Mouse (Mus musculus) kidney, embryonic 14.5 days (tissue): ENCODE measurements around the gene Bag6. TPM values are rescaled to one million over a fixed set of nuclear protein-coding genes. Genes with fewer than 3 reads are reported as not detected.

Experiments
- ATAC-seq: fragments of 200-750 bp; cut with Nextera tagmentation; 2 replicates; pipeline ENCODE4 v1.8.0; 2017; ENCODE audit warnings: moderate number of reproducible peaks, mild to moderate bottlenecking, moderate TSS enrichment, moderate library complexity; ENCODE audit not compliant: low FRiP score, low TSS enrichment
- H3K27ac ChIP-seq: fragments of 300-500 bp; sonication (generic); 2 replicates; pipeline ENCODE4 v1.5.1; 2014; ENCODE audit warnings: low read depth, mild to moderate bottlenecking, low read length, moderate library complexity, mixed read lengths
- H3K27me3 ChIP-seq: fragments of 300-500 bp; sonication (generic); 2 replicates; pipeline ENCODE4 v1.6.1; 2014; ENCODE audit warnings: mild to moderate bottlenecking, low read length; ENCODE audit not compliant: control insufficient read depth, insufficient read depth
- H3K36me3 ChIP-seq: fragments of 300-500 bp; sonication (generic); 2 replicates; pipeline ENCODE4 v1.6.1; 2014; ENCODE audit warnings: low read length, mixed read lengths; ENCODE audit not compliant: control insufficient read depth, insufficient read depth
- H3K4me1 ChIP-seq: fragments of 300-500 bp; sonication (generic); 2 replicates; pipeline ENCODE4 v1.6.1; 2014; ENCODE audit warnings: low read length, mixed read lengths; ENCODE audit not compliant: control insufficient read depth, insufficient read depth
- H3K4me2 ChIP-seq: fragments of 300-500 bp; sonication (generic); replicated peaks from 2 replicates; pipeline ENCODE4 v1.6.1; 2014; ENCODE audit warnings: low read depth, mild to moderate bottlenecking, low read length
- H3K4me3 ChIP-seq: fragments of 300-500 bp; sonication (generic); 2 replicates; pipeline ENCODE4 v1.5.1; 2014; ENCODE audit warnings: mild to moderate bottlenecking, low read length
- H3K9ac ChIP-seq: fragments of 300-500 bp; sonication (generic); 2 replicates; pipeline ENCODE4 v1.6.1; 2014; ENCODE audit warnings: low read depth, mild to moderate bottlenecking, low read length, moderate library complexity
- H3K9me3 ChIP-seq: fragments of 300-500 bp; sonication (generic); 2 replicates; pipeline ENCODE4 v1.6.1; 2016; ENCODE audit warnings: low read length; ENCODE audit not compliant: control insufficient read depth
- WGBS: fragments of 180-500 bp; shearing (Covaris S2); extraction: QIAGEN DNeasy Blood & Tissue Kit; methylation state at CpG from one replicate; pipeline ENCODE4 v1.1.7; 2014; 5-methylcytosine and 5-hydroxymethylcytosine counted together
- polyA plus RNA-seq: library from polyadenylated mRNA; unstranded; fragments of >200 nt; fragmentation: Nextera tagmentation; extraction: Ambion mirVana; gene quantifications from 2 replicates; pipeline ENCODE4 v1.2.1, GENCODE M21; 2014

The Bag6 gene
- polyA plus RNA-seq, 1 experiment from 2014 or later: 82.6 TPM

GRCm38 (mm10) chr17:35096597-35096996 is 38.4 kb upstream of the Bag6 start:
- Histone ChIP-seq H3K4me2 (no peak overlapping the region), H3K27ac (no peak overlapping the region), H3K9me3 (no peaks in the 10 kb centered on the region), H3K4me3 (no peak overlapping the region), H3K36me3 (peaks cover 77% of the 10 kb centered on the region), H3K9ac (no peak overlapping the region), H3K27me3 (no peaks in the 10 kb centered on the region), H3K4me1 (0 out of 2 replicates have a peak, but pooled peaks cover 5% of the 10 kb centered on the region)
- ATAC-seq: no peak
- 76% methylated on average over 12 of the region's 12 CpGs for WGBS

GRCm38 (mm10) chr17:35097164-35097655 is 37.8 kb upstream of the Bag6 start:
- H3K4me1 ChIP-seq: 0 out of 2 replicates have a peak, but pooled peaks cover 5% of the 10 kb centered on the region
- no peak overlapping the region for H3K4me2 ChIP-seq
- WGBS: 79% methylated on average over 12 of the region's 12 CpGs
- no peaks in the 10 kb centered on the region for H3K27me3 ChIP-seq
- H3K9me3 ChIP-seq: no peaks in the 10 kb centered on the region
- no peak for ATAC-seq
- no peak overlapping the region for H3K9ac ChIP-seq
- H3K27ac ChIP-seq: no peak overlapping the region
- no peak overlapping the region for H3K4me3 ChIP-seq
- peaks cover 81% of the 10 kb centered on the region for H3K36me3 ChIP-seq

GRCm38 (mm10) chr17:35100196-35100765 is 34.7 kb upstream of the Bag6 start:
- H3K27ac ChIP-seq: peak overlapping the region; percentile 30; the same call in 1 of the 2 replicates
- H3K27me3 ChIP-seq: no peaks in the 10 kb centered on the region
- H3K4me2 ChIP-seq: no peak overlapping the region
- no peak for ATAC-seq
- H3K4me3 ChIP-seq: no peak overlapping the region
- H3K9me3 ChIP-seq: no peaks in the 10 kb centered on the region
- H3K9ac ChIP-seq: peak overlapping the region; percentile 7; the same call in 1 of the 2 replicates
- H3K4me1 ChIP-seq: 0 out of 2 replicates have a peak, but pooled peaks cover 8% of the 10 kb centered on the region
- peaks cover 76% of the 10 kb centered on the region for H3K36me3 ChIP-seq
- WGBS: 44% methylated on average over 10 of the region's 10 CpGs

GRCm38 (mm10) chr17:35101161-35101560 is 33.8 kb upstream of the Bag6 start:
- Histone ChIP-seq H3K9ac (peak overlapping the region; percentile 13; the same call in 1 of the 2 replicates), H3K9me3 (no peaks in the 10 kb centered on the region), H3K36me3 (peaks cover 72% of the 10 kb centered on the region), H3K4me1 (peaks cover 10% of the 10 kb centered on the region; the same call in 1 of the 2 replicates), H3K4me2 (no peak overlapping the region), H3K27me3 (no peaks in the 10 kb centered on the region), H3K27ac (no peak overlapping the region), H3K4me3 (no peak overlapping the region)
- 81% methylated on average over 11 of the region's 11 CpGs for whole genome bisulfite sequencing
- no peak for ATAC-seq

GRCm38 (mm10) chr17:35102299-35102698 is 32.7 kb upstream of the Bag6 start:
- Histone ChIP-seq H3K4me2 (no peak overlapping the region), H3K4me1 (peaks cover 10% of the 10 kb centered on the region; the same call in 1 of the 2 replicates), H3K4me3 (no peak overlapping the region), H3K9ac (no peak overlapping the region), H3K36me3 (peaks cover 61% of the 10 kb centered on the region), H3K27ac (peak overlapping the region; percentile 24; the same call in 1 of the 2 replicates), H3K27me3 (no peaks in the 10 kb centered on the region), H3K9me3 (no peaks in the 10 kb centered on the region)
- 70% methylated on average over 8 of the region's 8 CpGs for WGBS
- peak; percentile 21; the same call in 1 of the 2 replicates for ATAC-seq

GRCm38 (mm10) chr17:35103221-35103690 is 31.7 kb upstream of the Bag6 start:
- no peaks in the 10 kb centered on the region for H3K27me3 ChIP-seq
- H3K36me3 ChIP-seq: peaks cover 53% of the 10 kb centered on the region
- no peak overlapping the region for H3K9ac ChIP-seq
- no peak for ATAC-seq
- no peak overlapping the region for H3K4me2 ChIP-seq
- H3K27ac ChIP-seq: no peak overlapping the region
- H3K4me1 ChIP-seq: peaks cover 10% of the 10 kb centered on the region; the same call in 1 of the 2 replicates
- no peak overlapping the region for H3K4me3 ChIP-seq
- WGBS: 64% methylated on average over 6 of the region's 6 CpGs
- no peaks in the 10 kb centered on the region for H3K9me3 ChIP-seq

- Histone ChIP-seq H3K9me3 (no peaks in the 10 kb centered on the region), H3K4me1 (peaks cover 10% of the 10 kb centered on the region; the same call in 1 of the 2 replicates), H3K36me3 (peaks cover 45% of the 10 kb centered on the region), H3K27ac (no peak overlapping the region), H3K9ac (no peak overlapping the region), H3K4me3 (no peak overlapping the region), H3K4me2 (no peak overlapping the region), H3K27me3 (no peaks in the 10 kb centered on the region)
- no peak for ATAC-seq
- WGBS: 93% methylated on average over 7 of the region's 7 CpGs
Observed at GRCm38 (mm10) chr17:35104079-35104478, 30.9 kb upstream of the Bag6 start.

- H3K4me2 ChIP-seq: no peak overlapping the region
- ATAC-seq: no peak
- H3K27me3 ChIP-seq: no peaks in the 10 kb centered on the region
- WGBS: 78% methylated on average over 6 of the region's 6 CpGs
- H3K4me3 ChIP-seq: no peak overlapping the region
- H3K36me3 ChIP-seq: peaks cover 39% of the 10 kb centered on the region
- H3K4me1 ChIP-seq: peaks cover 10% of the 10 kb centered on the region; the same call in 1 of the 2 replicates
- H3K9me3 ChIP-seq: no peaks in the 10 kb centered on the region
- no peak overlapping the region for H3K27ac ChIP-seq
- H3K9ac ChIP-seq: no peak overlapping the region
Observed at GRCm38 (mm10) chr17:35104754-35105153, 30.2 kb upstream of the Bag6 start.

- WGBS: 25% methylated on average over 13 of the region's 13 CpGs
- H3K4me1 ChIP-seq: peaks cover 10% of the 10 kb centered on the region; the same call in 1 of the 2 replicates
- no peaks in the 10 kb centered on the region for H3K27me3 ChIP-seq
- no peak overlapping the region for H3K4me3 ChIP-seq
- 0 out of 2 replicates have a peak overlapping the region, but pooled peaks have one; percentile 40 for H3K9ac ChIP-seq
- peak; percentile 33; the same call in 1 of the 2 replicates for ATAC-seq
- no peak overlapping the region for H3K27ac ChIP-seq
- peak overlapping the region; percentile 28 for H3K4me2 ChIP-seq
- no peaks in the 10 kb centered on the region for H3K9me3 ChIP-seq
- H3K36me3 ChIP-seq: peaks cover 28% of the 10 kb centered on the region
Observed at GRCm38 (mm10) chr17:35105740-35106389, 29.1 kb upstream of the Bag6 start.
